Mouse (Mus musculus): ENCODE results near the gene Hnrnpab.

DNA sequence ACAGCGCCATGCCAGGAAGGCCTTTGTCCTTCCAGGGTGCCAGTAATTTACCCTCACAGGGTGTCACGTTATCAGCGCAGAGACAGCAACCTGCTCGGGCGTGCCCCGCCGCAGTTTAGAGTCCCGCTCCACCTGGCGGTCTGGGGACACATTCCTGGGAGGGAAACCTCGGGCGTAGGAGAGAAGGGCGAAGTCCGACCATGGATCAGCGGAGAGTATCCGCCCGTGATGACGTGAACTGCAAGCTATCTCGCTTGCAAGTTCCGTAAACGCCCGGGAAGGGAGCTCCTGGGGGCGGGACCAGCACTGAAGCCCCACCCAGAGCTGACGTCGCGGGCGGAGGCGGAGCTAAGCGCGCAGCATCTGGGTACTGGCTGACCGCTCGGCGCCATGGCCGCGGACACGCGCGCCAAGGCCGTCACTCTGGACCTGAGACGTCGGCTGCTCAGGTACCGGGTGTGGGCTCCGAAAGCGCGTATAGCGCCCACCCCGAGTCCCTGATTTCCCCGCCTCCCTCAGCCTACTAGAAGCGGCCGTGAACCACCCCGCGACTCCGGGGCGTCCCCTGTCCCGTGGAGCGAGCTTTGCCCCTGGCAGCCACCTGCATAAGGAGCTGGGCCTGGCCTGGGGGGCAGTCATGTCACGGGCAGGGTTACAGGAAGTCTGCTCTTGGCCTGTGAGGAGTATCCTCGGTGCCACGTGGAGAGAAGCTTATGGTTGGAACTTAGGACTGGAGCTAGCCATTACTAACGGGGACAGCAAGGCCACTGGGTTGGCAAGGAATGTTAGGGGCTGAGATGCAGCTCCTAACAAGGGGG is 22.0 kb downstream of the Hnrnpab start, which contains the start of gene Phykpl:
- TF ChIP-seq CTCF (conservative IDR thresholded peaks at IDR 0.05; ENCODE audit: insufficient read depth, insufficient read length, low read depth, low read length) = peak; percentile 46
- TF ChIP-seq POLR2A (IDR thresholded peaks at IDR 0.05; ENCODE audit: low read depth, low read length) = peak; percentile 91
